Mouse (Mus musculus) brain, embryonic 14.5 days (tissue): ENCODE measurements around the gene Alpk1.

Experiments used
- CTCF ChIP-seq: fragments of 200-500 bp; IDR thresholded peaks from 2 replicates; pipeline ENCODE4 v1.5.1; 2012; ENCODE audit warnings: inconsistent platforms, mild to moderate bottlenecking, moderate library complexity, borderline replicate concordance; ENCODE audit not compliant: insufficient read depth, insufficient read length; ENCODE audit errors: extremely low read depth
- POLR2A ChIP-seq: fragments of 200-500 bp; IDR thresholded peaks from 2 replicates; pipeline ENCODE4 v1.6.1; 2012; ENCODE audit warnings: mild to moderate bottlenecking, inconsistent platforms, borderline replicate concordance; ENCODE audit not compliant: poor library complexity, insufficient read depth, insufficient read length, severe bottlenecking; ENCODE audit errors: extremely low read depth

GRCm38 (mm10) chr3:127729513-127730137, 50.7 kb downstream of the Alpk1 start:
- no peak for TF ChIP-seq POLR2A
- TF ChIP-seq CTCF: no peak
